Mouse (Mus musculus): Measurements from ENCODE around the gene Gtpbp10.

DNA sequence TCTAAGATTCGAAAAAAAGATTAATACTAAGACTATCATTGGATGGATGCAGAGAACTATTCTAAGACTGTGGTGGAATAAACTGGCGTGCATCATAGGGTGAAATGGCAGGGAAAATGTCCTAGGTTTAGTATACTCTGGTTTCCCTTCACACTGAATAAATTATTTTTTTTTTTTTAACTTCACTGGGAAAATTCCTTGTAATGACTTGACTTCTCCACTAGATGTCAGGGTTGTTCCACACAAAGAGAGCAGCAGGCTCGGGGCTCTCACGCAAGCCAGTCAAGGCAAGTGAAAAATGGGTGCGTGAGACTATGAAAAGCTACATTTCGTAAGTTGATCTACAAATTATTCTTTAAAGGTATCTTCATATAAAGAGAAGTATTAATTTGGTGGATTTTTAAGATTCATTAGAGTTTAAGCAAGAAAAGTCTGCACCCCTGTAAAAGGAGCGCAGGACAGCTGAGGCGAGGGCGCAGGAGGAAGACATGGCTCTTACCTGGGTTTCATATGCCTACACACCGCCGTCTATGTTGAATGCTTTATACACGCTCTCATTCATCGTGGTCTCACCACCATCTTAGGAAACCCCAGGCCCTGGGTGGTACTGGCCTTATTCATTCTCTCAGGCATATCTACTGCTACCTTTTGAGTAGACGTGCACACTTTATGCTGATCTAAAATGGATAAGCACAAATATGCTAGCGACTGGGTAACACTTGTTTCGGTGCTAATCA, 64.9 kb downstream of the Gtpbp10 start:
- TF ChIP-seq CTCF (conservative IDR thresholded peaks at IDR 0.05; ENCODE audit: insufficient read depth, insufficient read length, low read depth, low read length) (peak; percentile 80), POLR2A (IDR thresholded peaks at IDR 0.05; ENCODE audit: low read depth, low read length) (no peak)

Measured in kidney, adult 2 months (tissue).